Mouse (Mus musculus) neutrophil, adult 59 days (primary cell): Measurements from ENCODE around the gene Fbxl4. TPM values are rescaled to one million over a fixed set of nuclear protein-coding genes. Genes with fewer than 3 reads are reported as not detected.

Source experiments
- total RNA-seq, 2 experiments: library from RNA; stranded (reverse); gene quantifications; 1 replicate in 1 of 2; 2 replicates in 1 of 2; pipeline ENCODE4 v1.2.4; 2023

Fbxl4 gene
- total RNA-seq = 1 to 10 TPM; 6.4 to 6.7 TPM

GRCm38 (mm10) chr4:22357266-22357930 is at the start of gene Fbxl4:
Gene Fbxl4 (plus strand): TSS chr4:22357543.

Other genes starting within 250 kb of the Fbxl4 start
- not detected for gene Pou3f2, start 130.8 kb downstream of the Fbxl4 start, total RNA-seq